Mouse (Mus musculus): ENCODE measurements at regions not wholly inside any gene's neighbourhood (a gene's known extent, or its start where the extent isn't known, plus 50 kb on each side); places are given as distances from the start of the nearest gene placed in this dataset.

GRCm38 (mm10) chr10:9087871-9088270 lies 202.0 kb upstream of the Sash1 start:
- TF ChIP-seq EP300 (IDR thresholded peaks at IDR 0.05; ENCODE audit: insufficient read depth, low read depth, low read length): no peak
- no peak for TF ChIP-seq CTCF (IDR thresholded peaks at IDR 0.05; ENCODE audit: low read depth, low read length)

All from ES-Bruce4 (cell line).